Mouse (Mus musculus) lung, embryonic 15.5 days (tissue): ENCODE results near the gene Abcb11. TPM values are rescaled to one million over a fixed set of nuclear protein-coding genes. Genes with fewer than 3 reads are reported as not detected.
"Not testable (repeated sequence)": the region's sequence is repeated elsewhere in the genome, so short reads cannot be mapped to it uniquely, and the experiment has no call there.

ENCODE experiments used
- ATAC-seq: fragments of 200-750 bp; cut with Nextera tagmentation; 2 replicates; pipeline ENCODE4 v1.8.0; 2017; ENCODE audit warnings: moderate number of reproducible peaks, borderline replicate concordance; ENCODE audit not compliant: low FRiP score, low TSS enrichment; ENCODE audit errors: extremely low read depth
- H3K27ac ChIP-seq: fragments of 300-500 bp; sonication (generic); 2 replicates; pipeline ENCODE4 v1.5.1; 2015; ENCODE audit warnings: moderate library complexity, mild to moderate bottlenecking, inconsistent platforms
- H3K27me3 ChIP-seq: fragments of 300-500 bp; sonication (generic); 2 replicates; pipeline ENCODE4 v1.6.1; 2015; ENCODE audit warnings: inconsistent platforms
- H3K36me3 ChIP-seq: fragments of 300-500 bp; sonication (generic); 2 replicates; pipeline ENCODE4 v1.6.1; 2015; ENCODE audit warnings: inconsistent platforms
- H3K4me1 ChIP-seq: fragments of 300-500 bp; sonication (generic); 2 replicates; pipeline ENCODE4 v1.6.1; 2015; ENCODE audit warnings: inconsistent platforms
- H3K4me2 ChIP-seq: fragments of 300-500 bp; sonication (generic); 2 replicates; pipeline ENCODE4 v1.6.1; 2015; ENCODE audit warnings: inconsistent platforms, mild to moderate bottlenecking, moderate library complexity
- H3K4me3 ChIP-seq: fragments of 300-500 bp; sonication (generic); 2 replicates; pipeline ENCODE4 v1.5.1; 2015; ENCODE audit warnings: mild to moderate bottlenecking, inconsistent platforms
- H3K9ac ChIP-seq: fragments of 300-500 bp; sonication (generic); 2 replicates; pipeline ENCODE4 v1.6.1; 2015; ENCODE audit warnings: inconsistent platforms
- H3K9me3 ChIP-seq: fragments of 300-500 bp; sonication (generic); 2 replicates; pipeline ENCODE4 v1.6.1; 2016; ENCODE audit warnings: inconsistent platforms
- WGBS: fragments of 180-500 bp; shearing (Covaris S2); methylation state at CpG from one replicate; pipeline ENCODE4 v1.1.7; 2015; 5-methylcytosine and 5-hydroxymethylcytosine counted together
- polyA plus RNA-seq: library from polyadenylated mRNA; unstranded; fragments of >200 nt; fragmentation: Nextera tagmentation; extraction: Ambion mirVana; gene quantifications from 2 replicates; pipeline ENCODE4 v1.2.1, GENCODE M21; 2015

The Abcb11 gene
- polyA plus RNA-seq, result 0.04 and 0.10 TPM in 2 replicates

- no peak within 1 kb of the TSS for H3K9ac ChIP-seq
- H3K27ac ChIP-seq, result no peak within 1 kb of the TSS
- no peak within 1 kb of the TSS for H3K4me2 ChIP-seq
- no peaks in the 10 kb centered on the region for H3K27me3 ChIP-seq
- no peaks in the 10 kb centered on the region for H3K9me3 ChIP-seq
- no peaks in the 10 kb centered on the region for H3K36me3 ChIP-seq
- no peak for ATAC-seq
- no peak within 1 kb of the TSS for H3K4me3 ChIP-seq
- 80% methylated on average over 9 of the region's 9 CpGs for WGBS
- H3K4me1 ChIP-seq, result no peaks in the 10 kb centered on the region
Observed at GRCm38 (mm10) chr2:69342496-69343221, at the start of gene Abcb11. Abcb11 (minus strand) TSS chr2:69342616.

GRCm38 (mm10) chr2:69386118-69386871 lies 43.9 kb upstream of the Abcb11 start:
- H3K9me3 ChIP-seq, result no peaks in the 10 kb centered on the region
- WGBS, result 29% methylated on average over 3 of the region's 3 CpGs
- H3K36me3 ChIP-seq, result no peaks in the 10 kb centered on the region
- no peak for ATAC-seq
- H3K27me3 ChIP-seq, result no peaks in the 10 kb centered on the region
- H3K27ac ChIP-seq, result no peak overlapping the region
- H3K4me1 ChIP-seq, result no peaks in the 10 kb centered on the region
- no peak overlapping the region for H3K4me3 ChIP-seq
- no peak overlapping the region for H3K4me2 ChIP-seq
- no peak overlapping the region for H3K9ac ChIP-seq

- Histone ChIP-seq H3K9me3 (no peaks in the 10 kb centered on the region), H3K4me2 (no peak overlapping the region), H3K4me1 (no peaks in the 10 kb centered on the region), H3K27me3 (no peaks in the 10 kb centered on the region), H3K36me3 (no peaks in the 10 kb centered on the region), H3K9ac (no peak overlapping the region), H3K27ac (no peak overlapping the region), H3K4me3 (no peak overlapping the region)
- 74% methylated on average over 5 of the region's 5 CpGs for WGBS
- ATAC-seq, result no peak
Observed at GRCm38 (mm10) chr2:69382838-69383237, 40.4 kb upstream of the Abcb11 start.

GRCm38 (mm10) chr2:69381740-69382139 lies 39.3 kb upstream of the Abcb11 start:
- Histone ChIP-seq H3K27me3 (no peaks in the 10 kb centered on the region), H3K27ac (no peak overlapping the region), H3K9me3 (no peaks in the 10 kb centered on the region), H3K4me3 (no peak overlapping the region), H3K36me3 (no peaks in the 10 kb centered on the region), H3K9ac (no peak overlapping the region), H3K4me1 (no peaks in the 10 kb centered on the region), H3K4me2 (no peak overlapping the region)
- no peak for ATAC-seq
- WGBS, result 38% methylated on average over 8 of the region's 8 CpGs

GRCm38 (mm10) chr2:69380281-69380680 lies 37.9 kb upstream of the Abcb11 start, which contains the start of gene Dhrs9:
Dhrs9 (plus strand) TSS chr2:69380445.
- Histone ChIP-seq H3K4me1 (no peaks in the 10 kb centered on the region), H3K4me3 (no peak within 1 kb of the TSS), H3K27me3 (no peaks in the 10 kb centered on the region), H3K4me2 (no peak within 1 kb of the TSS), H3K27ac (no peak within 1 kb of the TSS), H3K9ac (no peak within 1 kb of the TSS), H3K36me3 (no peaks in the 10 kb centered on the region), H3K9me3 (no peaks in the 10 kb centered on the region)
- ATAC-seq, result no peak
- WGBS, result 33% methylated on average over 13 of the region's 13 CpGs

- no peak overlapping the region for H3K4me3 ChIP-seq
- H3K4me2 ChIP-seq, result no peak overlapping the region
- H3K27ac ChIP-seq, result no peak overlapping the region
- H3K27me3 ChIP-seq, result no peaks in the 10 kb centered on the region
- WGBS, result 35% methylated on average over 1 of the region's 1 CpGs
- ATAC-seq, result no peak
- no peaks in the 10 kb centered on the region for H3K4me1 ChIP-seq
- no peaks in the 10 kb centered on the region for H3K9me3 ChIP-seq
- H3K9ac ChIP-seq, result no peak overlapping the region
- no peaks in the 10 kb centered on the region for H3K36me3 ChIP-seq
Observed at GRCm38 (mm10) chr2:69379801-69380200, 37.4 kb upstream of the Abcb11 start.

GRCm38 (mm10) chr2:69376780-69377179 lies 34.4 kb upstream of the Abcb11 start:
- H3K9ac ChIP-seq, result no peak overlapping the region
- 56% methylated on average over 2 of the region's 2 CpGs for WGBS

GRCm38 (mm10) chr2:69365275-69365674 lies 22.9 kb upstream of the Abcb11 start:
- H3K4me1 ChIP-seq, result no peaks in the 10 kb centered on the region
- H3K4me2 ChIP-seq, result no peak overlapping the region
- no peaks in the 10 kb centered on the region for H3K36me3 ChIP-seq
- H3K4me3 ChIP-seq, result no peak overlapping the region
- H3K27ac ChIP-seq, result no peak overlapping the region
- no peak for ATAC-seq
- H3K27me3 ChIP-seq, result no peaks in the 10 kb centered on the region
- no peaks in the 10 kb centered on the region for H3K9me3 ChIP-seq
- no peak overlapping the region for H3K9ac ChIP-seq
- 95% methylated on average over 1 of the region's 1 CpGs for WGBS

More at GRCm38 (mm10) chr2:69376780-69377179, 34.4 kb upstream of the Abcb11 start:
- Histone ChIP-seq H3K4me3 (no peak overlapping the region), H3K4me1 (no peaks in the 10 kb centered on the region), H3K9me3 (no peaks in the 10 kb centered on the region), H3K27me3 (no peaks in the 10 kb centered on the region), H3K27ac (no peak overlapping the region), H3K4me2 (no peak overlapping the region), H3K36me3 (no peaks in the 10 kb centered on the region)
- ATAC-seq, result no peak

GRCm38 (mm10) chr2:69364831-69365230 lies 22.4 kb upstream of the Abcb11 start:
- H3K27me3 ChIP-seq, result no peaks in the 10 kb centered on the region
- H3K4me1 ChIP-seq, result no peaks in the 10 kb centered on the region
- no peaks in the 10 kb centered on the region for H3K36me3 ChIP-seq
- no peak overlapping the region for H3K27ac ChIP-seq
- H3K4me2 ChIP-seq, result no peak overlapping the region
- WGBS, result 87% methylated on average over 2 of the region's 2 CpGs
- H3K4me3 ChIP-seq, result no peak overlapping the region
- H3K9ac ChIP-seq, result no peak overlapping the region
- ATAC-seq, result no peak
- no peaks in the 10 kb centered on the region for H3K9me3 ChIP-seq

GRCm38 (mm10) chr2:69355402-69355801 lies 13.0 kb upstream of the Abcb11 start:
- H3K4me2 ChIP-seq, H3K9ac ChIP-seq, H3K27me3 ChIP-seq, H3K4me1 ChIP-seq, H3K4me3 ChIP-seq, H3K36me3 ChIP-seq, H3K9me3 ChIP-seq, H3K27ac ChIP-seq: not testable (repeated sequence)
- peak; percentile 100 for ATAC-seq

GRCm38 (mm10) chr2:69341506-69341905 lies 910 bp downstream of the Abcb11 start:
- Histone ChIP-seq H3K9ac (no peak overlapping the region), H3K36me3 (no peaks in the 10 kb centered on the region), H3K27me3 (no peaks in the 10 kb centered on the region), H3K9me3 (no peaks in the 10 kb centered on the region), H3K4me2 (no peak overlapping the region), H3K27ac (no peak overlapping the region), H3K4me1 (no peaks in the 10 kb centered on the region), H3K4me3 (no peak overlapping the region)
- 87% methylated on average over 6 of the region's 6 CpGs for WGBS
- no peak for ATAC-seq

GRCm38 (mm10) chr2:69331523-69331922 lies 10.9 kb downstream of the Abcb11 start:
- H3K4me3 ChIP-seq, H3K27ac ChIP-seq, H3K4me2 ChIP-seq, ATAC-seq, H3K9me3 ChIP-seq, H3K27me3 ChIP-seq, H3K36me3 ChIP-seq, H3K9ac ChIP-seq, H3K4me1 ChIP-seq: not testable (repeated sequence)
- WGBS, result 86% methylated on average over 6 of the region's 6 CpGs
